Mouse (Mus musculus): ENCODE data around the gene Clta.
A peak's percentile ranks its signal among the peaks of the same experiment; 100 is the strongest.

The Clta gene

GRCm38 (mm10) chr4:44004126-44004525 is at the start of gene Clta:
Clta (plus strand) TSS chr4:44004452.
- peak in 1 of 2 experiments; percentile 44 for DNase-seq (ENCODE audit: low spot score in 2 of 2)

GRCm38 (mm10) chr4:43957292-43957845 is 46.9 kb upstream of the Clta start, which contains the start of gene Glipr2:
Glipr2 (plus strand) TSS chr4:43957401.
- peak; percentile 89 to 95 for DNase-seq (ENCODE audit: low spot score in 2 of 2)

GRCm38 (mm10) chr4:43957846-43958461 is 46.3 kb upstream of the Clta start:
- peak; percentile 45 to 77 for DNase-seq (ENCODE audit: low spot score in 2 of 2)

GRCm38 (mm10) chr4:43959523-43960179 is 44.6 kb upstream of the Clta start:
- peak in 1 of 2 experiments; percentile 27 for DNase-seq (ENCODE audit: low spot score in 2 of 2)

- DNase-seq (ENCODE audit: low spot score in 2 of 2), result peak in 1 of 2 experiments; percentile 22
Measured at GRCm38 (mm10) chr4:43960207-43960606, 44.0 kb upstream of the Clta start.

- DNase-seq (ENCODE audit: low spot score in 2 of 2), result peak; percentile 74 to 81
Measured at GRCm38 (mm10) chr4:43964326-43964833, 39.9 kb upstream of the Clta start.

GRCm38 (mm10) chr4:43964951-43965684 is 39.1 kb upstream of the Clta start:
- peak in 1 of 2 experiments; percentile 34 for DNase-seq (ENCODE audit: low spot score in 2 of 2)

GRCm38 (mm10) chr4:43965856-43966535 is 38.3 kb upstream of the Clta start:
- peak in 1 of 2 experiments; percentile 43 for DNase-seq (ENCODE audit: low spot score in 2 of 2)

- DNase-seq (ENCODE audit: low spot score in 2 of 2), result no peak
Measured at GRCm38 (mm10) chr4:43968650-43969049, 35.6 kb upstream of the Clta start.

GRCm38 (mm10) chr4:43969373-43969772 is 34.9 kb upstream of the Clta start:
- no peak for DNase-seq (ENCODE audit: low spot score in 2 of 2)

- no peak for DNase-seq (ENCODE audit: low spot score in 2 of 2)
Measured at GRCm38 (mm10) chr4:43970393-43971330, 33.6 kb upstream of the Clta start.

- no peak for DNase-seq (ENCODE audit: low spot score in 2 of 2)
Measured at GRCm38 (mm10) chr4:43971541-43972136, 32.6 kb upstream of the Clta start.

- DNase-seq (ENCODE audit: low spot score in 2 of 2), result no peak
Measured at GRCm38 (mm10) chr4:43972137-43972591, 32.1 kb upstream of the Clta start.

GRCm38 (mm10) chr4:43973526-43973981 is 30.7 kb upstream of the Clta start:
- no peak for DNase-seq (ENCODE audit: low spot score in 2 of 2)

GRCm38 (mm10) chr4:43974914-43975616 is 29.2 kb upstream of the Clta start:
- no peak for DNase-seq (ENCODE audit: low spot score in 2 of 2)

- peak in 1 of 2 experiments; percentile 30 for DNase-seq (ENCODE audit: low spot score in 2 of 2)
Measured at GRCm38 (mm10) chr4:43976223-43976740, 28.0 kb upstream of the Clta start.

- peak in 1 of 2 experiments; percentile 57 for DNase-seq (ENCODE audit: low spot score in 2 of 2)
Measured at GRCm38 (mm10) chr4:43978521-43979443, 25.5 kb upstream of the Clta start.

- DNase-seq (ENCODE audit: low spot score in 2 of 2), result peak in 1 of 2 experiments; percentile 58
Measured at GRCm38 (mm10) chr4:43979746-43980145, 24.5 kb upstream of the Clta start.
